Mouse (Mus musculus): Measurements from ENCODE around the gene Plb1.

Plb1 gene

DNA sequence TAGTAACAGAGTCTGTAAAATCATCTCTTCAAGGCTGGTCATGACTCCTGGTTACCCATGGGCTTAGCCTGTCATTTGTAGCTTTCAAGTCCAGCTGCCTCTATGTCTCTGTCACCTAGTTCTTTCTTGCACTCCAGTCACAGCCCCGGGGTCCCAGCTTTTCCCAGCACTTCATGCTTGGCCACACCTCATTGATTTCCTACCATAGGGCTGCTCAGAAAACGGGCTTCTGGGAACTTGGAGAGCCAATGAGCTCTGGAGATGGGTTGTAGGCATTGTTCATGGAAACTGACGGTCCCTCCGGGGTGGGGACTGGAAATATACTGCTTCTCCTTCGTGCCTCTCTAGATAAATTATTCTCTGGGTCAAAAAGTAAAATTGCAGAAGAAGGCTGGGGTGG, 28.2 kb downstream of the Plb1 start:
- no peak for DNase-seq

DNA sequence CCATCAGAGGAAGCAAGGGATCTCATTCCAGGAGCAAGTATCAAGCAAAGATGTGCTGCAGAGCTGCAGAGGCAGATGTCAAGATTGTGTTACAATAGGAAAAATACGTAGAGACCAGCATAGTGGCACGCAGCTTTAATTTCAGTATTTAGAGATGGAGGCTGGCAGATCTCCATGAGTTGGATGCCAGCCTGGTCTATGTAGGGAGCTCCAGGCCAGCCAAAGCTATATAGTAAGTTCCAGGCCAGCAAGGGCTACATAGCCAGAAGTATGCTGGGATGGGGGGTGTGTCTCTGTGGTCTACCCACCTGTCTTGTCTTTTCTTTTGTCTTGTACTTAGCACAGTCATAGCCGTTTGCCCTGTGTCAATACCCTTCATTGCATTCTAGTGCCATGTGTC, 28.7 kb downstream of the Plb1 start:
- DNase-seq, result peak; percentile 64 to 72

DNA sequence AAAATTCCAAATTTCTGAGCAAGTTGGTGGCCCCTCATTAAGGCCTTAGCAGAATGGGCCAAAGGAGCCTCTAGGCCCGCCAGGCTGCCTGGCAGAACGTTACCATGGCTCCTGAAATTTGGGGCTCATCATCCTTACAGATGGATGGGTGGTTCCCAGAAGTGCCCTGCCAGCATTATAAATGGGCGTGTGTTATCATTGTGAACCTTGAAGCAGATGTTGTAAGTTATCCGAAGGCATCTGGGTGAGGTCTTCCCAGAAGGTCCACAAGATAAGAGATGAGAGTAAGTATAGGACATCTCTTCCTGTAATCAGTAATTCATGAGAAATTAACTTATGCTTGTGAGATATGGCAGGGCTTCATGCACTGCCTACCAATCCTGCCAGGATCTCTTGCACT, 30.0 kb downstream of the Plb1 start:
- DNase-seq, result no peak

DNA sequence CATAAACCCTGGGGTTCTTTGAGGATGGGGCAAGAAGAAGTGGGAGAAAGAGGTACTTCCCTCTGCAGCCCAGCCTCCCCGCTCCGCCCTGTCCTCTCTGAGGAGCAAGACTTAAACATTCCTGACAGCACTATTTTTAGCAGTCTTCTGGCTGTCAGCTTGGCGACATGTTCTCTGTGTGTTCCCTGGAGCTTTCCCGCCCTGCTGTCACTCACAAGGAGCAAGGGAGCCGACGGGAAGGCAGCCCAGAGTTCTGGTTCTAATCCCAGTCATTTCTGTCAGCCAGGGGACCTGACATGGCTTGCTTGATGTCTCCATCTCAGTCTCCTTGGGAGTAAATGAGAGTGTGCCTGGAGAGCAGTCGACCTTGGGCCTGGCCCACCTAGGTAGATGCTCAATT, 40.0 kb downstream of the Plb1 start:
- DNase-seq, result peak; percentile 33 to 60

DNA sequence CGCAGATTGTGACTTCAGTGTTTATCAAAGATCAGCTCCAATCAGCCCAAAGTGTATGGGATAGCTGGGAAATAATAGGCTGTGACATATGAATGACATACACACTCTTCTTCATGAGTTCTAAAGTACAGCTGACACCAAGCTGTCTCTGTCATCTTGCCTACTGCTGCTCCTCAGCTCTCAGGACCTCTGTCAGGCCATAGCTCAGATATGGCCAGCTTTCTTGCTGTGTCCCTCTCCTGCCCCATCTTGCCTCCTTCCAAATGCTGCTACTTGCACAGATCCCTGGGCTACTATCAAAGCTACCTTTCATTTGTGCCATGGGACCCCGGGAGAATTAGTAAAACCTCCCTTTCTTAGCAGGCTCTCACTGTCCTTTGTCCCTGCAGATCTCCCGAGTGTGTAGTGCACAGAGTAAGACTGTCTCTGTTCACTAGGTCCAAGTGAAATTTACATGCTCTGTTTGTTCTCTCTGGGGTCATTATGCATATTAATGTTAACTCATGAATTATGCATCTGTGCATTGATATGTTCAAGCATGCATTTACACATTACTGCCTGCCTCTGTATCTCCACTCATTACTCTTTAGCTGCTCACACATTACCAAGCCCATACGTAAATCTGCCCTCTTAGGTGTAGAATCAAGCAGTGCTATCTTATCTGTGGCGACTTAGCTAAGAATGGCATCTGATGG, 45.6 kb downstream of the Plb1 start:
- no peak for DNase-seq

DNA sequence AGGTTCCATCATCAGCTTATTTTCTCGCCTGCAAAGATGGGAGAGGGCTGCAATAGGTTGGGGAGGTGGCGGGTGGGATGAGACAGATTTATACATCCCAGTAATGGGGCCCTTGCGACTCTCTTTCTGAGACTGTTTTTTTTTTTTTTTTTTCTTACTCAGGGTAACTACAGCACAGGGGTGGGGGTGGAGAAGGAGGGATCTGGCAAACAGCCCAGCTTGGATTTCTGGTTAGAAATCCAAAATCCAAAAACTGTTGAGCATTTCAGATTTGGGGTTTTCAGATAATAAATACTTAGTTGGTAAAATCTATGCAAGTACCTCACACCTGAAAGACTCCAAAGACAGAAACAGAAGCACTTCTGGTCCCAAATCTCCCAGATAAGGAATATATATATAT, 47.6 kb downstream of the Plb1 start:
- DNase-seq, result peak; percentile 25 to 39

DNA sequence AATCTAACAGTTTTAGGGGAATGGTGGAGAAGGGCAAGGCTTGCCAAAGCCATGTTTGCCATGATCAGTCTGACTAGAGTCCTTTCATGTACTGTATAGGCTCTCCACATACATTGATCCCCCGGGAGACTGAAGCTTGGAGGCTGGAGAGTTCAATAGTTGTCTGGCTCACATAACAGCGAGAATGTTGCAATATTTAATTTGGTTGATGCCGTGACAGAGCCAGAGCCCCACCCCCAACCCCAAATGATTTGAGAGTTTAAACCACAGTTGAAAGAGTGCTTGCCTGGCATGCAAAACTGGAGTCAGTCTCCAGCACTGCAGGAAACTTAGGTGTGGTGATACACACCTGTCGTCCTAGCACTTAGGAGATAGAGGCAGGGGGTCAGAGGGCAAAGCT, 49.8 kb downstream of the Plb1 start:
- DNase-seq, result no peak

DNA sequence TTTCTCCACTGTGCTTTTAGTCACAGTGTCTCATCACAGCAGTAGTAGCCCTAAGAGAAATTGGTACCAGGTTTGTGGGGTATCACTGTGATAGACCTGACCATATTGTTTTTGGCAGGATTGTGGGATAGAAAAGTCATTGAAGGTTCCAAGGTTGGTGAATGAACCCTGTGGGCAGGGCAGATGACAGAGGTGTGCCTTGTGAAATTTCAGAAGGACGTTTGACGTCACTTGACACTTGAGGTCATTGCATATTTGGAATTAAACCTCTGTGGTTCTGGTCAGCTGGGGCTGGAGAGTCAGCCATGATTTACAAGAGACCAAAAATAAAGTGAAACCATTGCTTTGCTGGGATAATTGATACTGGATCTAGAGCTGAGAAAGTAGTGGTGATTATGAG, 50.9 kb downstream of the Plb1 start:
- no peak for DNase-seq

DNA sequence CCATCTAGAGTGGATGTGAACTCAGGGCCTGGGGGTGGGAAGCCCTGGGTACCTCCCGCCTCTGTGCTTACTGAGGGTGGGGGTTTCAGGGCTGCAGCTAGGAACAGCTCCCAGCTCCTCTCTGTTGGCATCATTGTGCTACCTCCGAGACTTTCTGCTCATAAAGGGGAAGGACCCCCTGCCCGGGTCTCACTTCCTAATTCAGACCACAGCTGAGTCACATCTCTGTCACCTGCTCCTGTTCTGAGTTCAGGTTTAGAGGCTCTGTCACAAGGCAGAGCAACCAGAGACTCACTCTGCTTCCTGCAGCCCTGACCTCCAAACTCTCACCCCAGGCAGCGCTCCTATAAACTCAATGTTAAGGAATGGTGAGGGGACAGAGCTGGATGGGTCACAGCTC, 53.8 kb downstream of the Plb1 start:
- DNase-seq, result no peak

DNA sequence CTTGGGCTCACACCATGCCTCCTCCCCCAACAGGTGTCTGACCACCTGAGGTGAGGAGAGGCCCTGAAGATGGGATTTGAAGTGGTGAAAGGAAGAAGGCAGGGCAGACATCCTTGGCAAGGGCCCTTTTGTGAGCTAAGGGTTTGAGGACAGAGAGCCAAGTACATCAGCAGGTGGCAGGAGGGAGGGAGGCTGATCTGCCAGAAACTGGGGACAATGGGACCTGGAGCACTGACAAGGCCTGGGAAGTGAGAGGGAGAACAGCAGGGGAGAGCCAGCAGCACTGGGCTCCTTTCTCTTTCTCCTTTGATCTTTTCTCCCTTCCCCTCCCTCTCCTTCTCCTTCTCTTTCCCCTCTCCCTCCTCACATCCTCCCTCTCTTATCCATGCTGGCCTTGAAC, 55.5 kb downstream of the Plb1 start:
- DNase-seq, result peak; percentile 70 to 85

DNA sequence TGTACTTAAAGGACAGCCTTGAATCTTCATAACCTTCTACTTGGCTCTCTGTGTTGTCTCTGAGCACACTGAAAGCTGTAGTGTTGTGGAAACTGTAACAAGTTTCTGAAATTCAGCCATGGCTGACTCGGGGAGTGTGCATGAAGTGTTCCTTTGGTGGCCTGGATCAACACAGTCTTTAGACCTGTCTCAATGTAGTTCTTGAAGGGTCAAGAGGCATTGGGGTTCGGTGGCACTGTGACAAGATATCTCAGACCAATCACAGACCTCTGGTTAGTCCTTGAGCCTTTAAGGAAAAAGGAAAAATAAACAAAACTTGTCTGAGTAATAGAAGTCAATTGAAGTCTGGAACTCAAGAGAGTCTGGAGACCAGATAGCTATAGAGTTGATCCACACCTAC, 58.8 kb downstream of the Plb1 start:
- no peak for DNase-seq

DNA sequence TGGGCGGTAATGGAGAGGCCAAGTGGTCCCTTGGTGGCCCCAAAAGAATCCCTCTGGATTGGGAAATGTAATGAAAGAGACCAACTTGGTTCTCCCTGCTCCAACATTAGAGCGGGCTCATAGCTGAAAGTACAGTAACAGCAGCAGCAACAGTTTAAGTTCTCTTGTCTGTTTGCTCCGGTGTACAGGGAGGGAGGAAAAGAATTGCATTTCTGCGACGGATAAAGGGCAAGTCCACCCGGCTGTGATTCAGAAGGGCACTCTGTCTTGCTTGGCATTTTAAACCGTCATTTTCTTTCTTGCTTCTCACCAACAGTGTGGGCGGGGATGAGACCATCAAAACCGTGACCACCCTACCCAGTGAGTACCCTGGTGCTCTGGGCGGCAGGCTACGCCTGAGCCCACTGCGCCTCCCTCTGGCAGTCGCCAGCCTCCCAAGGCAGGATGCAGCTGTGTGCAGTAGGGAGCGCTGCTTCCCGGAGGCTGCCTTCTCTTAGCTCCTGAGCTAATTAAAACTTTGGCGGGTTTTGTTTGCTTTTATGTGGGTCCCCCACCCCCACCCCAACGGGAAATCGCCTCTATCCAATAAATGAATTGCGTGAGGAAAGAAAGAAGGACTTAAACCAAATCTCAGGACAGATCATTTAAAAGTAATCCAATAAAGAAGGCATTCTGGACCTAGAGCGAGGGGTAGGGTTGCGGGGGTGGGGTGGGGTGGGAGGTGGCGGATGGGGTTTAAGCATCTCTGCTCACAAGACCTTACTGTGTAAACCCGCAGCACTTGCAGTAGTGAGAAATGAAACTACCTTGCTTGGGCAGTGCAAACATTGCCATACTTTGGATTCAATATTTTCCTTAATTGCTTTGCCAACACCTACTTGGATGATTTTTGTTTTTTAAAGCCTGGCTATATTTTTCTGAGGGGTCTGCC, 70.7 kb downstream of the Plb1 start:
- DNase-seq, result peak; percentile 65 to 77

DNA sequence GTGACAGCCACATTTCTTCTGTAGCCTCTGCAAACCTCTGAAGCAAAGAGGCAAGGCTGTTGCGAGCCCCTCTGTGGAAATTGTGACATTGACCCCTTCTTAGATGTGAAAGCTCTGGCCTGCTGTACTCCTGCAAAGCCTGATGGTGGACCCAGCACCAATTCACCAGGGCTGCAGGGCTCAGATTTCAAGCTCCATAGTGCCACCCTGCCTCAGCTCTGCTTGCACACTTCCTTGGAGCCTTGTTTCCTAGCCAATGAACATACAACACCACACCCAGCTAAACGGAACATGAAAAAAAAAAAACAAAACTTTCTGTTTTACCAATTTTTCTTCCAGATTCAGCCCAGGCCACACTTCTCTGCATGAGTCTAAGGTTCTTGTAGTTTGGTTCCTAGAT, 74.6 kb downstream of the Plb1 start:
- no peak for DNase-seq

DNA sequence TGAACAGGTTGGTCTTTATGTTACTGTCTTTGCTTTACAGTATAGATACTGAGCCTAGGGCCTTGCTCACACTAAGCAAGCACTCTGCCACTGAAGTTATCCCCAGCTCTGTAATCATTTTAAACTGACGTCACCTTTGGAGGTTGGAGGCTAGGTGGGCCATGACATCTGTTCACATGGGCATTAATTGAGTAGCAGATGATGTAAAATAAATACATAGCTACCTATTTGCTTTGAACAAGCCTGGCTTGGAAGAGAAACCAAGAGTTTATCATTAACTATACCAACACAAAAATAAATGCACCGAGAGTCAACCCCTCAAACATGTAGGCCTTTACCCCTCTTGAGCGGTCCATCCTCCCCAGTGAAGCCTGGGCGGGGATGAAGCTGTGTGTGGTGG, 76.1 kb downstream of the Plb1 start:
- DNase-seq, result no peak

DNA sequence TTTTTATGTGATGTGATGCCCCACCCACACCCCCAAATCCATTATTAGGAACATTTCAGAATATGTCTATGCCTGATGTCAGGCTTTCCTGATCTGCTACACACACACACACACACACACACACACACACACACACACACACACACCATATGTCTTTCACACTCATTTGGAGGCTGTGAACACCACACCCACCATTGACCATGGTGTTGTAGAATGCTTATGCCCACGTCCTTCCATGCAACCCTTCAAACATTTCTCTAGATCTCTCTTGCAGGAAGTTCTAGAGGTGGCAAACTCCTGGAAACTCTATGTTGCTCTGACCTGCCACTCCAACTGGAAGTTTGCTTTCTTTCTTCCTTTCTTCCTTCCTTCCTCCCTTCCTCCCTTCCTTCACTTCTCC, 77.2 kb downstream of the Plb1 start:
- DNase-seq, result no peak

DNA sequence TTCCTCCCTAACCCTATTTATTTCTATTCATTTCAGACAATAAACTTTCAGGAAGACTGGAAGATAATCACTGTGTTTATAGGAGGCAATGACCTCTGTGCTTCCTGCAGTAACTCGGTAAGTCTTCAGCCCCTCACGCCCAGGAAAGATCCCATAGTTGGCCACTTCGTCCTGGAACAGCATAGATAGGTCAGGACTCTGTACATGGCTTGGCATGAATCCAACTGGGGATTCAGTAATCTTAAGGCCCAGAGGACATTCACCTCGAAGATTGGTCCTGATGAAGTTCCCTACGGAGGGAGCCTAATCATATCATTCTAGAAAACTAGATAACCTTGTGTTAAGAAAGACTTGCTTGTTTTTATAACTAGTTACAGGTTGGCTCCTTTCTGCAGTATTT, 78.3 kb downstream of the Plb1 start:
- no peak for DNase-seq

DNA sequence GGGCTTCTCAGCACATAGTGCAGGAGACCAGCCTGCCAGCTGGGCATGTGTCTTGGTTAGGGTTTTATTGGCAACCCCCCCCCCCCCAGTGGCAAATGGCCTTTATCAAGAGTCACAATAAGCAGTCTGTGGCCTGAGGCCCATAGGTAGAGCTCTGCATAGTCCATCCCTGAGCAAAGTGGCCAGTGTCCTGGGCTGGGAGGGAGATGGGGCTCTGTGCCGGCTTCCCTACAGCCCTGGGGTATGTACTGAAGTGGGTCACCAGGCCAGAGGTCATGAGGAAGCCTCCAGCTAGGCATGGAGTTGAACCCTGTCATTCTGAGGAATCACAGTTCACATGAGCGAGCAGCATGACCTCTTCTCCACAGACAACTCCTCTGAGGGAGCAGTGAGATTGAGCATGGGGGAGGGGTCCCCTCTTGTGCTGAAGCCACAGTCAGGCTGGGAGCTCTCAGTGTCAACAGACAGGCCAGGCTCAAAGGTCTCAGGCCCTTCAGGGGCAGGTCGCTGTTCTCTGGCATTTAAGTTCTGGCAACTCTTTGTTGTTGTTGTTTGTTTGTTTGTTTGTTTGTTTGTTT, 79.2 kb downstream of the Plb1 start:
- no peak for DNase-seq

DNA sequence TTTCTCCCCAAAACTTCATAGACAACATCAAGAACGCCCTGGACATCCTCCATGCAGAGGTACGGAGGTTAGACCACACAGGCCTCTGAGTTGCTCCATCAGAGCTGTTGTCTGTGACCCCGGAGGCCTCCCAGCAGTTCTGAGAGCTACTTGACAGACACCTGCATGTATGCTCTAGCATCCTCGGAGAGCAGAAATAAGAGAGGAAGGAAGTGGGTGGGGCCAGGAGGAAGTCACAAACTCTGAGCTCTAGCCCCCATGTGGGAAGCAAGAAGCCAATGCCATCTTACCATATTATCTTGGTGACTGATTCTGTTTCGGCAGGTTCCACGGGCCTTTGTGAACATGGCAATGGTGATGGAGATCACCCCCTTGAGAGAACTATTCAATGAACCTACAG, 81.2 kb downstream of the Plb1 start:
- DNase-seq, result no peak

DNA sequence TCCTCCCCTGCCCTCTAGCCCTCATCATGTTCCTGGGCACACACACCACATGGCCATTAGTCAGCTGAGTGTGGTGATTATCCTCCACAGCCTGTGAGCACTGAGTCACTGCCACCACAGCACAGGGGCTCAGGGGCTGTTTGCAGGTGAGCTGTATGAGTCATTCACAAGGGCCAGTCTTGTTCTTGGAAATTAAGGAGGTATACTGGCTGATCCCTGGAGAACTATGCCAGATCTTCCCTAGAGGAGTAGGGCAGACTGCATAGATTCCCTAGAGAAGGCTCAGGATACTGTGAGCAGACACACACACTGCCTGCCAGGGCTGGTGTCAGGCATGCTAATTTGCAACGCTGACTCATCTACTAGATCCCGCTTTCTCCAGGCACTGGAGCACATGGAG, 82.2 kb downstream of the Plb1 start:
- no peak for DNase-seq

DNA sequence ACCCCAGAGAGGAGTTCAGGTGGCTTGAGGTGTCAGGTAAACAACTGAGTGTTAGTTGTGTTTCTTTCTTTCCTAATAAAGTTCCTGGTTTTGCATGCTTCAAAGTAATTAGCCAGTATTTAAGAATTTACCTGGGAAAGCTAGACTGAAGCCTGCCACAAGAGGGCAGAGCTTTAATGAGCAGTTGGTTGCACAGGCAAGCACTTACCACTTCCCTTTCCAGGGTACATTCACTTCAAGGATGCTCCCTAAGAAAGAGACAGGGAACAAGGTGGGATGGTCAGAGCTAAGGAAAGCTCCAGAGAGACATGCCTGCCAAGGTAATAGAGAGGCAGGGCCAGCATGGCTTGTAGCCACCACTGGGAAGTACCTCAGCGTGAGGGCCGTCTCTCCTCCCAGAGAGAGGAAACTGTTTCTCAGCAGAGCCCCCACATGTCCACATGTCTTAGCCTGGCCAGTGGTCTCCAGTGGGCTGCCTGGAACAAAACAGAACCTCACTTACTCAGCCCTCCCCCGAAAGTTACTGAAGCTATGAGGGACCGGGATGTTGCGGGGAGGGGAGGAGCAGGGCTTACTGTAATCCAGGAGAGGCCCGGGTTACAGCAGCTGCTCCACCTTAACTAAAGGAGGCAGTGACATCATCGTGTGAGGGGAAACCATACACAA, 89.8 kb downstream of the Plb1 start:
- DNase-seq, result peak; percentile 83 to 86

DNA sequence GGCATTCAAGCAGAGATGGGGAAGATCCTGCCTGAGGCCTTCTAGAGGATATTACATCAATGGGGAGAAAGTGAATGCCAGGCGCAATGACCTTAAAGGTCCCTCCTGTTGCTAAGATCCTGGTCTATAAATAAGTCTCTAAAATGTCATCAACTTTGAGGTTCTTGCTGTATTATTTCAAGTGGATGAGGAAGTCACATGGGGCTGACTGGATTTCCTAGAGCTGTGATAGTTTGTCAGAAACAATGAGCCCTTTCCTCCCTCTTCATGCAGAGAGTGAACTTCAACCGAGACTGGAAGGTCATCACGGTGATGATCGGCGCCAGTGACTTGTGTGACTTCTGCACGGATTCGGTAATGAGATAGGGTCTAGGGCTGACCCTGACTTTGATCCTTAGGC, 95.6 kb downstream of the Plb1 start:
- DNase-seq, result no peak

DNA sequence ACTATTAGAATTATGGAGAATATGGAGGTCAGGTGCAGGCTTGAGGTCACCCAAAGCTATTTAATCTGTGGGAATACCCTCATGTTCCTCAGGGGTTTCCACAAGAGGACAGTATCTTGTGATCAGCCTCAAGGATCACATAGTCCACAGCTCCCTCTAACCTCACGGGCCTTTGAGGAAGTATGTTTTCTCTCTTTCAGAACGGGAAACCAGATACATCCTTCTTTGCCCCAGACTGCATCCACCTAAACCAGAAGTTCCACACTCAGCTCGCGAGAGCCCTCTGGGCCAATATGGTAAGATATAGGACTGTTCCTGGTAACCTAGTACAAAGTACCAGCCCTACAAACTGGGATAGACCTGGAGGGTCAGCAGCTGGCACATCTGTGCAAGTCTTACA, 100.1 kb downstream of the Plb1 start:
- DNase-seq, result no peak

DNA sequence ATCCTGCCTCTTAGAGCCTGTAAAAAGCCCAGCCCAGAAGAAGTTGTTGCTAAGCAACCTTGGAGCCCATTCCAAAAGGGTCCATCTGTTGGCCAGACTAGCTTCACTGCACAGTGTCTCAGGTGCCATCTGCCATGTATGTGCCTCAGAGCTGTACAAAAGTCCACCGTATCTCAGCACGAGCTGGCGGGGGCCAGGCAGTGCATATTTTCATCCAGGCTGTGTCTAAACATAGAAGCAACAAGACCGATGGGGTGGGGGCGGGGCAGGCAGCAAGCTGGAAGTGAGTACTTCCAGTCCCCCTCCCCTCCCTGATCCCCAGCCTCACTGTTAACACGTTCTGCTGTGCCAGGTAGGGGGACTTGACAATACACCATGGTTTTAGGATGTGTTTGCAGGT, 102.7 kb downstream of the Plb1 start:
- DNase-seq, result peak; percentile 99

DNA sequence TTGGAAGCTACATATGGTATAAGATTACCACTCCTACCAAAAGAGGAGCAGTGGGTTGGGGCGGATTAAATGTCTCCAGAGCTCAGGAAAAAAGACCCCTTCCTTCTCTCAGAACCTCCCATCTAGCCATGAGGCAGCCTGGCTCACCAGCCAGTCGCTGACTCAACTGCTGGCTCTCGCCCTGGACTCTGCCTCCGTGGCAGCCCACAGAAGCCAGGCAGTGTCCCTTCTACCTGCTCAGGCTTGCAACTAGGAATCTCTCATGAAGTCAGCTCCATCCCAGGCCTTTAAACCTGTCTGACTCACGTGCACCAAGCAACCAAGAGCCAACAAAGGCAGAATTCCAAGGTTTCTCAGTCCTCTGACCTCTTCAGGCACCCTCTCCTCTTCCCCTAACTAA, 103.6 kb downstream of the Plb1 start:
- DNase-seq, result peak; percentile 67 to 70
